ENCODE assay signal across 9 mouse cellular contexts in the genomic region with DNA sequence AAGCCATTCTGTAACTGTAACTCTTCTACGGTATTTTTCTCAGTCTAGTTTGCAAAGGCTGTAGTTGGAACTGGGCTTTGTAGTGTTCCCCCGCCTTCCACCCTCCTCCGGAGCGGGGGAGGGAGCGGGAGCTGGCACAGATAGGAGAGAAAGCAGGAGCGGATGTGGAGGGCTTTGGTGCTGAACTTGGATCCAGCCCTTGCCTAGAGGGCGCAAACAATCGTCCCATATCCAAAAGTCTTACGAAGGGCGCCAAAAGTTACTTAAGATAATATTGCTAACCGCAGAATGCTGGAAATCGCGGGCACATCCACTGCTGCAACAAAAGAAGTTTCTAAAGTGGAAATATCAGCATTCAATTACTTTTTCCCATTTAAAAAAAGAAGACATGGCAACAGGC. TPM values are rescaled to one million over a fixed set of nuclear protein-coding genes. Genes with fewer than 3 reads are reported as not detected.
DNase-seq lines count a peak whose midpoint lies in the region; ATAC-seq and TF ChIP-seq lines count a peak whose summit lies in the region.
"Had no signal": no experiment of that assay in that cellular context is flagged by ENCODE, and none has a peak within 500 bp of the region (broad histone marks: within the 10 kb centered on the region; RNA-seq: fewer than 3 reads in every experiment).

No protein-coding gene starts in this region.

- no peak for TF ChIP-seq CTCF in cerebellum, adult 2 months (IDR thresholded peaks at IDR 0.05; ENCODE audit: borderline replicate concordance, insufficient read depth, low read depth, low read length)

- H3K4me1 ChIP-seq in cerebellum, adult 2 months (ENCODE audit: control insufficient read depth, insufficient read depth, low read length): peaks cover 3% of the 10 kb centered on the region; the same call in 1 of the 2 replicates
- peaks cover 14% of the 10 kb centered on the region for H3K4me1 ChIP-seq in intestine, embryonic 14.5 days (replicated peaks; ENCODE audit: control insufficient read depth, insufficient read depth, low read length)
- H3K4me1 ChIP-seq in midbrain, embryonic 16.5 days (ENCODE audit: control insufficient read depth, insufficient read depth, low read length): peaks cover 6% of the 10 kb centered on the region; the same call in 1 of the 2 replicates

- H3K4me3 ChIP-seq in cerebellum, adult 2 months (replicated peaks; ENCODE audit: insufficient read depth, low read depth, low read length): peak overlapping the region; percentile 15
- peak overlapping the region; percentile 82 for H3K4me3 ChIP-seq in intestine, embryonic 14.5 days (ENCODE audit: low read depth, low read length)
- 0 out of 2 replicates have a peak overlapping the region, but pooled peaks have one; percentile 7 for H3K4me3 ChIP-seq in midbrain, embryonic 16.5 days (ENCODE audit: low read depth, low read length)

- no peaks in the 10 kb centered on the region for H3K36me3 ChIP-seq in intestine, embryonic 14.5 days (ENCODE audit: control insufficient read depth, insufficient read depth, low read length)
- H3K36me3 ChIP-seq in midbrain, embryonic 16.5 days (ENCODE audit: control insufficient read depth, insufficient read depth, low read length): no peaks in the 10 kb centered on the region

- H3K27ac ChIP-seq in cerebellum, adult 2 months (ENCODE audit: insufficient read depth, low read length): no peak overlapping the region
- H3K27ac ChIP-seq in intestine, embryonic 14.5 days (ENCODE audit: low read depth): peak overlapping the region; percentile 92
- peak overlapping the region; percentile 57 for H3K27ac ChIP-seq in midbrain, embryonic 16.5 days (ENCODE audit: low read length)

- whole genome bisulfite sequencing in cerebellum, adult 2 months: 4% methylated on average over 13 of the region's 13 CpGs
- WGBS in intestine, embryonic 14.5 days: 0% methylated on average over 13 of the region's 13 CpGs
- 0% methylated on average over 13 of the region's 13 CpGs for WGBS in midbrain, embryonic 16.5 days

- TF ChIP-seq POLR2A in cerebellum, adult 2 months (IDR thresholded peaks at IDR 0.05; ENCODE audit: borderline replicate concordance, insufficient read depth, low read length): no peak

- peak overlapping the region; percentile 79 for H3K4me2 ChIP-seq in intestine, embryonic 14.5 days (ENCODE audit: low read length)
- H3K4me2 ChIP-seq in midbrain, embryonic 16.5 days (ENCODE audit: low read length): peak overlapping the region; percentile 3

- peak; percentile 55 to 74 for DNase-seq in cerebellum, adult 2 months
- no peak for DNase-seq in cerebellum, adult 11 months
- peak; percentile 46 to 55 for DNase-seq in cerebellum, postnatal 36 days
- DNase-seq in gastrocnemius, postnatal 25 days: peak; percentile 85
- peak; percentile 80 for DNase-seq in intestine, embryonic 14.5 days (ENCODE audit: low spot score)
- DNase-seq in liver: peak; percentile 61
- DNase-seq in testis, postnatal 10 days (ENCODE audit: low spot score): peak; percentile 86

- no peaks in the 10 kb centered on the region for H3K9me3 ChIP-seq in intestine, embryonic 14.5 days (ENCODE audit: control insufficient read depth, low read length)
- no peaks in the 10 kb centered on the region for H3K9me3 ChIP-seq in midbrain, embryonic 16.5 days (replicated peaks; ENCODE audit: control insufficient read depth, low read length, poor library complexity, severe bottlenecking)

- no peaks in the 10 kb centered on the region for H3K27me3 ChIP-seq in cerebellum, adult 2 months (ENCODE audit: control insufficient read depth, insufficient read depth, low read length)
- H3K27me3 ChIP-seq in intestine, embryonic 14.5 days (replicated peaks; ENCODE audit: control insufficient read depth, insufficient read depth, low read length): no peaks in the 10 kb centered on the region
- H3K27me3 ChIP-seq in midbrain, embryonic 16.5 days (ENCODE audit: control insufficient read depth, insufficient read depth, low read depth, low read length): 0 out of 2 replicates have a peak, but pooled peaks cover 3% of the 10 kb centered on the region

- ATAC-seq in intestine, embryonic 14.5 days (replicated peaks; ENCODE audit: low FRiP score, low TSS enrichment, low read depth): no peak
- ATAC-seq in midbrain, embryonic 16.5 days: no peak

- H3K9ac ChIP-seq in intestine, embryonic 14.5 days (ENCODE audit: low read length): peak overlapping the region; percentile 99
- H3K9ac ChIP-seq in midbrain, embryonic 16.5 days (ENCODE audit: low read depth, low read length): no peak overlapping the region

RNA-seq across cellular contexts. Expression of gene Nfia, which starts 2.5 kb away (rescaled TPM):
- 41.2 and 55.0 TPM in 2 replicates for polyA plus RNA-seq in cerebellum, adult 2 months (2012; rRNA removed)
- total RNA-seq in gastrocnemius, postnatal 25 days (2021): 10 to 100 TPM; 54.7 to 55.0 TPM
- 42.1 and 43.8 TPM in 2 replicates for polyA plus RNA-seq in intestine, embryonic 14.5 days (2014; fragmentation: Nextera tagmentation; extraction: Ambion mirVana)
- 25.8 and 26.6 TPM in 2 replicates for polyA plus RNA-seq in midbrain, embryonic 16.5 days (2015; fragmentation: Nextera tagmentation; extraction: Ambion mirVana)

RNA-seq across cellular contexts. Expression of gene E130114P18Rik, which starts 2.8 kb away (rescaled TPM):
- 14.9 and 17.1 TPM in 2 replicates for polyA plus RNA-seq in cerebellum, adult 2 months (2012; rRNA removed)
- under 1 TPM in 1 of 2 experiments, not detected in 1; 0.41 TPM for total RNA-seq in gastrocnemius, postnatal 25 days (2021)
- 5.2 and 8.0 TPM in 2 replicates for polyA plus RNA-seq in intestine, embryonic 14.5 days (2014; fragmentation: Nextera tagmentation; extraction: Ambion mirVana)
- 11.6 and 12.1 TPM in 2 replicates for polyA plus RNA-seq in midbrain, embryonic 16.5 days (2015; fragmentation: Nextera tagmentation; extraction: Ambion mirVana)
- polyA plus RNA-seq: C2C12 had no signal

Comparison
In these comparisons a context has a peak if more than half of its experiments do, and no peak if none do; other contexts are left out.
1. H3K4me3 ChIP-seq: peak in every context shown above with its lines; median percentile 82 in intestine, embryonic 14.5 days; 15 in cerebellum, adult 2 months; 7 in midbrain, embryonic 16.5 days.